Mouse (Mus musculus) thymus, adult 2 months (tissue): Measurements from ENCODE around the gene Zfp316. TPM values are rescaled to one million over a fixed set of nuclear protein-coding genes. Genes with fewer than 3 reads are reported as not detected.

ENCODE experiments used
- DNase-seq: peaks from one replicate; pipeline ENCODE4 v3.0.0; 2021
- H3K27ac ChIP-seq: fragments of 200-500 bp; 2 replicates; pipeline ENCODE4 v1.5.1; 2012; ENCODE audit warnings: low read length, control low read depth; ENCODE audit not compliant: control insufficient read depth, insufficient read depth
- H3K27me3 ChIP-seq: fragments of 200-500 bp; 2 replicates; pipeline ENCODE4 v1.6.1; 2012; ENCODE audit warnings: mild to moderate bottlenecking, low read length, moderate library complexity, mixed read lengths; ENCODE audit not compliant: control insufficient read depth, insufficient read depth
- H3K36me3 ChIP-seq: fragments of 200-500 bp; 2 replicates; pipeline ENCODE4 v1.6.1; 2012; ENCODE audit warnings: mild to moderate bottlenecking, low read length, moderate library complexity; ENCODE audit not compliant: control insufficient read depth, insufficient read depth
- H3K4me1 ChIP-seq: fragments of 200-500 bp; replicated peaks from 2 replicates; pipeline ENCODE4 v1.6.1; 2012; ENCODE audit warnings: low read length; ENCODE audit not compliant: control insufficient read depth, insufficient read depth
- H3K4me3 ChIP-seq: fragments of 200-500 bp; 2 replicates; pipeline ENCODE4 v1.5.1; 2012; ENCODE audit warnings: mild to moderate bottlenecking, low read length, control low read depth, moderate library complexity; ENCODE audit not compliant: control insufficient read depth, insufficient read depth
- CTCF ChIP-seq: fragments of 200-500 bp; IDR thresholded peaks from 2 replicates; pipeline ENCODE4 v1.5.1; 2012; ENCODE audit warnings: mild to moderate bottlenecking, control low read depth, low read length, moderate library complexity, borderline replicate concordance; ENCODE audit not compliant: control insufficient read depth, poor library complexity, insufficient read depth; ENCODE audit errors: extremely low read depth
- POLR2A ChIP-seq: fragments of 200-500 bp; IDR thresholded peaks from 2 replicates; pipeline ENCODE4 v1.6.1; 2012; ENCODE audit warnings: mild to moderate bottlenecking, low read length, control low read depth, moderate library complexity; ENCODE audit not compliant: control insufficient read depth, poor library complexity, insufficient read depth; ENCODE audit errors: extremely low read depth
- WGBS: fragments of 180-500 bp; shearing (Covaris S2); methylation state at CpG from one replicate; pipeline ENCODE4 v1.1.7; 2018; 5-methylcytosine and 5-hydroxymethylcytosine counted together
- polyA plus RNA-seq: library from polyadenylated mRNA; depleted of rRNA; stranded (reverse); fragments of >200 nt; gene quantifications from 2 replicates; pipeline ENCODE4 v1.2.3, GENCODE M21; 2012

Gene Zfp316
- polyA plus RNA-seq, 1 experiment = 3.6 TPM

DNA sequence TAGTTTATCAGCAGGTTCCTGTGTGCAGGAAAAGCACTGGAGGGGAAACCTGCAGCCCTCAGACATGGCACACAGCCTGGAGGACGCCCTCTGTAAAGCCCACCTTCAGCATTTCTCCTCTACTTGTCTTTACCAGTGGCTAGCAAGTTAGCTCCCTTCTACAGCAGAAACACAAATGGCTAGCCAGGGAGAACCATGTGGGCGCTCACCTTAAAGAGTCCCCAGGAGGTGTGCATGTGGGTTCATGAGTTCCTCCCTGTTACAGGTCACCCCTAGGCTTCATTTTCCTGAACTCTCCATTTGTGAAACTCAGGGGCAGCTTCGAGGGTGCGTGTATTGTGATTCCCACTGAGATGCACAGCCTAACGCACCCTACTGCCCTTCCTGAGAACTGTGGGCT is 14.0 kb downstream of the Zfp316 start:
- no peak overlapping the region for H3K4me3 ChIP-seq
- TF ChIP-seq CTCF = no peak
- no peak for TF ChIP-seq POLR2A
- H3K27me3 ChIP-seq = peaks cover 14% of the 10 kb centered on the region; the same call in 1 of the 2 replicates
- H3K36me3 ChIP-seq = no peaks in the 10 kb centered on the region
- no peaks in the 10 kb centered on the region; the same call in 1 of the 2 replicates for H3K4me1 ChIP-seq
- H3K27ac ChIP-seq = no peak overlapping the region
- no peak for DNase-seq
- WGBS = 94% methylated on average over 5 of the region's 5 CpGs

DNA sequence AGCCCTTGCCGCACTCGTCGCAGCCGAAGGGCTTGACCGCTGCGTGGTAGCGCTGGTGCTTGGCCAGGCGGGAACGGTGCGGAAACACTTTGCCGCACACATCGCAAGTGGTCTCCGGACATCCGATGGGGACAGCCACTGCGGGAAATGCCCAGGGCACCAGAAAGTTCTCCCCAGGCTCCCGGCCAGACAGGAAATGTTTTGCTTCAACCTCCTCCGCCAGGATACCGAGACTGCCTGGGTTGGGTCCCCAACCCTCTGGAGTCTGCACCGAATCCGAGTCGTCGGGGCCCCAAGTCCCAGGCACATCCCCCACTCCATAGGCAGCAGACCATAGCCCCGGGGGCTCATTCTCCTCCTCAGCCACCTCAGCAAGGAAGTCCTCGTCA is 14.7 kb downstream of the Zfp316 start:
- TF ChIP-seq CTCF (no peak), POLR2A (no peak)
- Histone ChIP-seq H3K27me3 (peaks cover 14% of the 10 kb centered on the region; the same call in 1 of the 2 replicates), H3K4me1 (no peaks in the 10 kb centered on the region; the same call in 1 of the 2 replicates), H3K4me3 (no peak overlapping the region), H3K36me3 (no peaks in the 10 kb centered on the region), H3K27ac (no peak overlapping the region)
- no peak for DNase-seq
- WGBS = 42% methylated on average over 24 of the region's 24 CpGs

DNA sequence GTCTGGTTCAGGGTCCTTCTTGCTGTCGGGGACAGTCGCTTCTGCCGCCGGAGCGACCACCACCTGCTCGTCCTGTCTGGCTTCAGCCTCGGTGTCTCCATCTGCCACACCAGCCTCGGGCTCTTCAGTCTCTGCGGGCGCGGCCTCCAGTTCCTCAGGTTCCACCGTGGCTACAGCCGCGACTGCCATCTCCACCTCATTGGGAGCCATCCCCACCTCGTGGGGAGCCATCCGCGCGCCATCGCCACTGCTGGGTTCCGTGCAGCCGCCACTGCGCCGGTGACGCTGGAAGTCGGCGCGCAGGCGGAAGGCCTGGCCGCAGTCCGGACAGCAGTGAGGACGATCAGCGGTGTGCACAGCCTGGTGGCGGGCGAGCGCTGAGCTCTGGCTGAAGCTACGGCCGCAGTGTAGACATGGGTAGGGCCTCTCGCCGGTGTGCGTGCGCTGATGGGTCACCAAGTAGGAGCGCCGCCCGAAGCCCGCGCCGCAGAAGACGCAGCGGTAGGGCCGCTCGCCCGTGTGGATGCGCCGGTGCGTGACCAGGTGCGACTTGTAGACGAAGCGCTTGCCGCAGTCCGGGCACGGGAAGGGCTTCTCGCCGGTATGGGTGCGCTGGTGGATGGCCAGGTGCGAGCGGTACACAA is 15.2 kb downstream of the Zfp316 start:
- no peaks in the 10 kb centered on the region; the same call in 1 of the 2 replicates for H3K4me1 ChIP-seq
- H3K27me3 ChIP-seq = peaks cover 14% of the 10 kb centered on the region; the same call in 1 of the 2 replicates
- no peak overlapping the region for H3K27ac ChIP-seq
- H3K4me3 ChIP-seq = no peak overlapping the region
- TF ChIP-seq CTCF (no peak), POLR2A (no peak)
- 36% methylated on average over 66 of the region's 66 CpGs for WGBS
- H3K36me3 ChIP-seq = no peaks in the 10 kb centered on the region
- no peak for DNase-seq

DNA sequence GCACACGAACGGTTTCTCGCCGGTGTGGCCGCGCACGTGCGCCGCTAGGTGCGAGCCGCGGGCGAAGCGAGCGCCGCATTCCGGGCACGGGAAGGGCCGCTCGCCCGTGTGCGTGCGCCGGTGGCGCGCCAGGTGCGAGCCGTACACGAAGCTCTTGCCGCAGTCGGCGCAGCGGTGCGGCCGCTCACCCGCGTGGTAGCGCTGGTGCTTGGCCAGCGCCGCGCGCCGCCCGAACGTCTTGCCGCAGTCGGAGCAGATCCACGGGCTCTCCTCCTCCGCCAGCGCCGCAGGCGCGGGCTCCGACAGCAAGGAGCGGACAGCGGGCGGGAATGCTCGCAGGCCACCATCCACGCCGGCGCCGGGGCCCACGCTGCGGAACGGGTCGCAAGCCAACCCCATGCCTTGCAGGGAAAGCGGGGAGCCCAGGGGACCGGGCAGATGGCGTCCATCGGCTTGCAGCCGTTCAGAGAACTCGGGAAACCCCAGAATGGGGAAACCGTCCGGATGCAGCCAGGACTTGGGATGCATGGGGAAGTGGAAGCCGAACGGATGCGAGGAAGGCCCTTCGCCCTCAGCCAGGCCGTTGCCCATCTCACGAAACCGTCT is 15.8 kb downstream of the Zfp316 start:
- Histone ChIP-seq H3K36me3 (no peaks in the 10 kb centered on the region), H3K4me3 (no peak overlapping the region), H3K27me3 (peaks cover 14% of the 10 kb centered on the region; the same call in 1 of the 2 replicates), H3K4me1 (no peaks in the 10 kb centered on the region; the same call in 1 of the 2 replicates), H3K27ac (no peak overlapping the region)
- 10% methylated on average over 81 of the region's 81 CpGs for WGBS
- no peak for DNase-seq
- no peak for TF ChIP-seq POLR2A
- TF ChIP-seq CTCF = no peak

DNA sequence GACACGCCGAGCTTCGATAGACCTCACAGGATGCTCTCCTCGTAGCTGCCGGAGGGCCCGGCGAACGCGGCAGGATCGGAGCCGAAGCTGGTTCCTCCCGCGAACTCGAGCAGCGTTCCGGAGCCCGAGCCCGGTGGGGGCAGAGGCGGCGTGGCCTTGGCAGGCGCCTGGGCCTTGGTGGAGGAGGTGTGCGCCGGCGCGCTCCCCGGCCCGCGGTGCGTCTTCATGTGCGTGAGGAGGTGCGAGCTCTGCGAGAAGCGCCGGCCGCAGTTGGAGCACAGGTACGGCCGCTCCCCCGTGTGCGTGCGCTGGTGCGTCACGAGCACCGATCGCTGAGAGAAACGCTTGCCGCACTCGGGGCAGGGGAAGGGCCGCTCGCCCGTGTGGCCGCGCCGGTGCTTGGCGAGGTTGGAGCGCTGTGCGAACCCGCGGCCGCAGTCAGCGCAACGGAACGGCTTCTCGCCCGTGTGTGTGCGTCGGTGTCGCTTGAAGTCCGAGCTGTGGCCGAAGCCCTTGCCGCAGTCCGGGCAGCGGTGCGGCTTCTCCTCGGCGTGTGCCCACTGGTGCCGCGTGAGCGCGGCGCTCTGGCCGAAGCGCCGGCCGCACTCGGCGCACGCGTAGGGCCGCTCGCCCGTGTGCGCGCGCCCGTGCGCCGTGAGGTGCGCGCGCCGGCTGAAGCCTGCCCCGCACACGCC is 16.5 kb downstream of the Zfp316 start:
- WGBS = 7% methylated on average over 103 of the region's 103 CpGs
- no peaks in the 10 kb centered on the region for H3K36me3 ChIP-seq
- peaks cover 14% of the 10 kb centered on the region; the same call in 1 of the 2 replicates for H3K27me3 ChIP-seq
- no peak for DNase-seq
- TF ChIP-seq POLR2A (no peak), CTCF (no peak)
- H3K27ac ChIP-seq = no peak overlapping the region
- H3K4me3 ChIP-seq = no peak overlapping the region
- H3K4me1 ChIP-seq = no peaks in the 10 kb centered on the region; the same call in 1 of the 2 replicates

DNA sequence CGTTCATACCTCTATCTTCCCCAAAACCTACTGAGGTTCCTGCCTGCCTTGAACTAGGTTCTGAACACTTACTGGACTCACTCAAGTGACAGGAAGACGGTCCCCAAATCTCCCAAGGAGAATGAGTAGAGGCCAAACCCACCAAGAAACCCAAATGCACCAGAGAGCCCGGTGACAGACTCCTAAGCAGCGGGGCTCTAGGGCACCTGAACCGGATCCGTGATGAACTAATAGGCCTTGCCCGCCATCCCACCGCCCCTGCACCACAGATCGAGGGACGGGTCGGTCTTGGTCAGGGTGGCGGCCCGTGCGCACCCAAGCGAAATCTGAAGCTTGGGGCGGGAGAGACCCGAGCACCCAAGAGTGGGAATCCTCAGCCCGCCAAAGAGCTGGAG is 17.0 kb downstream of the Zfp316 start:
- Histone ChIP-seq H3K4me3 (no peak overlapping the region), H3K27ac (no peak overlapping the region), H3K36me3 (no peaks in the 10 kb centered on the region), H3K4me1 (no peaks in the 10 kb centered on the region; the same call in 1 of the 2 replicates), H3K27me3 (peaks cover 14% of the 10 kb centered on the region; the same call in 1 of the 2 replicates)
- TF ChIP-seq CTCF (no peak), POLR2A (no peak)
- DNase-seq = no peak
- 38% methylated on average over 18 of the region's 18 CpGs for WGBS
